Mouse (Mus musculus): ENCODE data around the gene Mpst. TPM values are rescaled to one million over a fixed set of nuclear protein-coding genes. Genes with fewer than 3 reads are reported as not detected.

The Mpst gene
- polyA plus RNA-seq, 1 experiment from 2014 or later: 2.2 TPM

Other genes with a start within 250 kb of the Mpst start
- gene Ift27, start 232.3 kb upstream of the Mpst start, polyA plus RNA-seq (2014; fragmentation: Nextera tagmentation; extraction: Ambion mirVana): 44.7 and 48.7 TPM in 2 replicates
- 0.71 and 1.7 TPM in 2 replicates for gene Pvalb, start 200.0 kb upstream of the Mpst start, polyA plus RNA-seq (2014; fragmentation: Nextera tagmentation; extraction: Ambion mirVana)
- gene Ncf4, start 161.6 kb upstream of the Mpst start, polyA plus RNA-seq (2014; fragmentation: Nextera tagmentation; extraction: Ambion mirVana): 2.2 and 3.3 TPM in 2 replicates
- gene Csf2rb2, start 100.7 kb upstream of the Mpst start, polyA plus RNA-seq (2014; fragmentation: Nextera tagmentation; extraction: Ambion mirVana): 0.18 and 0.19 TPM in 2 replicates
- 0.99 and 1.00 TPM in 2 replicates for gene Csf2rb, start 80.7 kb upstream of the Mpst start, polyA plus RNA-seq (2014; fragmentation: Nextera tagmentation; extraction: Ambion mirVana)
- gene Tex33, start 10.5 kb upstream of the Mpst start, polyA plus RNA-seq (2014; fragmentation: Nextera tagmentation; extraction: Ambion mirVana): not detected in 2 replicates
- gene Tst, start 509 bp upstream of the Mpst start, polyA plus RNA-seq (2014; fragmentation: Nextera tagmentation; extraction: Ambion mirVana): 18.2 and 18.9 TPM in 2 replicates
- 21.2 and 22.0 TPM in 2 replicates for gene Kctd17, start 22.1 kb downstream of the Mpst start, polyA plus RNA-seq (2014; fragmentation: Nextera tagmentation; extraction: Ambion mirVana)
- 0.09 TPM in 1 of 2 replicates, not detected in the other for gene Tmprss6, start 62.2 kb downstream of the Mpst start, polyA plus RNA-seq (2014; fragmentation: Nextera tagmentation; extraction: Ambion mirVana)
- gene Il2rb, start 88.9 kb downstream of the Mpst start, polyA plus RNA-seq (2014; fragmentation: Nextera tagmentation; extraction: Ambion mirVana): 0.16 and 0.19 TPM in 2 replicates
- 38.4 and 41.1 TPM in 2 replicates for gene C1qtnf6, start 125.0 kb downstream of the Mpst start, polyA plus RNA-seq (2014; fragmentation: Nextera tagmentation; extraction: Ambion mirVana)
- gene Sstr3, start 138.3 kb downstream of the Mpst start, polyA plus RNA-seq (2014; fragmentation: Nextera tagmentation; extraction: Ambion mirVana): not detected in 2 replicates
- 8.1 and 10.0 TPM in 2 replicates for gene Rac2, start 166.4 kb downstream of the Mpst start, polyA plus RNA-seq (2014; fragmentation: Nextera tagmentation; extraction: Ambion mirVana)
- 2.4 and 3.3 TPM in 2 replicates for gene Cyth4, start 190.6 kb downstream of the Mpst start, polyA plus RNA-seq (2014; fragmentation: Nextera tagmentation; extraction: Ambion mirVana)